Mouse (Mus musculus): ENCODE data around the gene Rad9a.
"Not testable (repeated sequence)": the region's sequence is repeated elsewhere in the genome, so short reads cannot be mapped to it uniquely, and the experiment has no call there.

The Rad9a gene

DNA sequence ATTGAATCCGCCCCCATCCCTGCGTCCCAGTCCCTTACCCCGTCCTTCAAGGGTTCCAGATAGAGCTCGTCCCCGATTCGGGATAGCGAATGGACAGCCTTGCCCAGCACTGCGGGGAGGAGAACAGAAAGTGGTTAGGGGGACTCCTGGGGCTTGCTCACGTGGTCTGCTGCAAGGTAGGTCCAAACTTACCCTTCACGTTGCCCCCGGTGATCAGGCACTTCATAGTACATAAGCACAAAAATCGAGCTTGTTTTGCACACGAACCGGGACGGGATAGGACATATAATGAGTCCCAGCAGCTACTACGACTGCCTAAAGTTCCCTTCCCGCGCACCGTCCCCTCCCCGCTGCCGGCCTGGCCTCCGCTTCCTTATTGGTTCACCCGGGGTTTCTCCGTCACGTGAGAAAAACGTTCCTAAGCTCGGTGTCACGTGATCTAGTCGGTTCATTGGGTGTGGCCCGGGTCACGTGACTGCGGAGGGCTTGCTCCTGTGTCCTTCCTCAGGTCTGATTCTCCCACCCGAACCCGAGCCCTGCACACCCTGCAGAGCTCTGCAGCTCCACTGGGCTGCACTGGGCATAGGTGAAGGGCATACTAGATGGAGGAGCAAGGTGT is at the start of gene Rad9a:
TSS of gene Rad9a (minus strand) at position 372 of the 619 bp plus-strand sequence.
- DNase-seq, result peak; percentile 96

DNA sequence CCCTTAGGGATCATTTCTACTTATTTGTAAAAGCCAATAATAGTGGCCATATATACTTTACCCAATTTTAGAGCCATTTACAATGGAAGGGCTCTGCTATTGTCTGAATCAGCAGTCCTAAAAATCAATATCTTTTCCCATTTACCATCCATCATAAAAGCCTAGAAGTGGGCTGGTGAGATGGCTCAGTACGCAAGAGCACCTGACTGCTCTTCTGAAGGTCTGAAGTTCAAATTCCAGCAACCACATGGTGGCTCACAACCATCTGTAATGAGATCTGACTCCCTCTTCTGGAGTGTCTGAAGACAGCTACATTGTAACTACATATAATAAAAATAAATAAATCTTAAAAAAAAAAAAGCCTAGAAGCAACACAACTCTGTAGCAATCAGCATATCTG is 47.2 kb upstream of the Rad9a start:
- DNase-seq, result not testable (repeated sequence)

DNA sequence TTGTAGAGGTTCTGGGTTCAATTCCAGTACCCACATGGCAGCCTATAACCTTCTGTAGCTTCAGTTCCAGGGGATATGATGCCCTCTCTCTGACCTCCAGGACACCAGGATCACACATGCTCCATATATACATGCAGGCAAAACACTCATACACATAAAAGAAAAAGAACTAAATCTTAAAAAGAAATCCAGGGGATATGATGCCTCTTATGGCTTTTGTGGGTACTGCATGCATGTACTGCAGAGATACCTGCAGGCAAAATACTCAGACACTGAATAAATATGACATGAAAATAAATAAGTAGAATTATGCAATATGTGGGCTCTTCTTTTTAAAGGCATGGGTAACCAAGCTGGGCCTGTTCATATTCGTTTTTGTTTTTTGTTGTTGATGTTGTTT is 45.5 kb upstream of the Rad9a start:
- no peak for DNase-seq

DNA sequence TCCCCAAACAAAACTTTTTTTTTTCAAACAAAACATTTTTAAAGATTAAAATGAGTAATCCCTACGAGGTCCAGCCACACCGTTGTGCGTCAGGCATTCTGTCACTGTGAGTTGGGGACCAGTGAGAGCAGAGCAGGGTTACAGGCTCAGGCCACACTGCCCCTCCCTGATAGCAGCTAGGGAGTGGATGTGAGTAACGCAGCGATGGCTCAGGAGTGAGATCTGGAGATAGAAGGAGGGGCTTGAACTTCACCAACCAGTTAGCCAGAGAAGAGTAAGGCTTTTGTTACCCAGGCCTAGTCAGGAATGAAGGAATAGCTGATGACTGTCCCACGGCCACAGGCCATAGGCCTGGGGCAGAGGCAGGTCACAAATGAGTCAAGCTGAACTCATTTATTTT is 43.3 kb upstream of the Rad9a start:
- DNase-seq, result no peak

DNA sequence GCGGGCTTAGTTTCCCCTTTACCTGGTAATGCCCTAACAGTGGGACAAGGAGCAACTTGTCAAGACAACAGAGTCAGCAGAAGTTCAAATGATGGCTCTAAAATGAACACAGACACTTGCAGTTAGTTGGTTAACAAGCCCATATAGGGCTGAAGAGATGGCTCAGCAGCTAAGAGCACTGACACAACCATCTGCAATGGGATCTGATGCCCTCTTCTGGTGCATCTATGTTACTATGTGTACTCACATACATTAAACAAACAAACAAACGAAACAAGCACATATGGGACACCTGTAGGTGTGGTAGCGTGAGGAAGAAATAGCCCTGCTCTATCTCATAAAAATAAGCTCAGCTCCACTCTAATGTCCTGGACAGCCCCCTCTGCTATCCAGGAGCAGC is 41.0 kb upstream of the Rad9a start:
- DNase-seq, result no peak

DNA sequence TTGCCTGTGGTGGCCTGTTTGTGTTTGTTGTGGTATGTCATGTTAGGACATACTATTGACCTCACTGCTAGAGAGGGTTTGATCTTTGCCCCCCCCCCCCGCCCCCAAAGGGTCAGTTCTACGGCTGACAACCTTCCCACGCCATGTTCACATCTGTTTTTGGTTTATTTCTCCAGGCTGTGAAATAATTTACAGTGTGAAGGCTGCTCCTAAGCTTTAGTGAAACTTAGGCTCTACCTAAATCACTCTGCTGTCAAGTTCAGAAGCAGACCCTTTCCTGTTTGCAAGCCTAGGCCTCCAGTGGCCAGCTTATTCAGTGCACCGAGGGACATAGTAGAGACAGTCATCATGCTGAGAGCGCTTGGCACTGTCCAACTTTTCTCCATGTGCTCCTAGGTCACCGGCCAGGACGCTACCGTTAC is 38.8 kb upstream of the Rad9a start:
- no peak for DNase-seq

DNA sequence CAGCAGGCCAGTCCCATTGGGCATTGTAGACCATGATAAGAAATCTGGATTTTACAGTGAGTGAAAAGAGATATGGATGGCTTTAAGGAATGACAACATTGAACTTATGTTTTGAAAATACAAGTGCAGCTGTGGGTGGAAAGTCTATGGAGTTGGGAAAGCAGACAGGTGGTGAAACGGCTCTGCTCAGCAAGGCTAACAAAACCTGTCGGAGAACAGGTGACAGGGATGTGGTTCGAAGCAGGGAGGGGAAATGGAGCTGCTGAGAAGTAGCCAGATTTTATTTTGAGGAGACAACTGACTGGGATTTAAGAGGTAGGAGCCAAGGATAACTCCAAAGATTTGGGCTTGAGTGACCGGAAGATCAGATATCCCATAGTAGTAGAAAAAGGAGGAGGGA is 33.1 kb upstream of the Rad9a start:
- DNase-seq, result no peak

DNA sequence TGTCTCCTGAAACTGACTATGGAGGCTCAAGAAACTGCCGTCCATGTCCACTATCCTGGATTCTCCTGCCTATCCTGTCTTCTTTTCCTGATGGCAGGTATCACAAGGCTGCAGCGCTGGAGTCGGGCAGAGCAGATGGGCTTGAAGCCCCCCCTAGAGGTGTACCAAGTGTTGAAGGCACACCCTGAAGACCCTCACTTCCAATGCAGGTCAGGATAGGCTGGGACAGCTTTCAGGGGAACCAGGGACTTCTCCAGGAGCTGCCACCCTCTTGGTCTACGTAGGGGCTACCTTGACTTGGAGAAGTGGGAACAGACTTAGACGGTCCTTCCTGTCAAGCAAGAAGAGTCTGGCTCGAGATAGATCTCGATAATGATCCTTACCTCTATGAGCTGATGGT is 31.2 kb upstream of the Rad9a start:
- DNase-seq, result no peak

DNA sequence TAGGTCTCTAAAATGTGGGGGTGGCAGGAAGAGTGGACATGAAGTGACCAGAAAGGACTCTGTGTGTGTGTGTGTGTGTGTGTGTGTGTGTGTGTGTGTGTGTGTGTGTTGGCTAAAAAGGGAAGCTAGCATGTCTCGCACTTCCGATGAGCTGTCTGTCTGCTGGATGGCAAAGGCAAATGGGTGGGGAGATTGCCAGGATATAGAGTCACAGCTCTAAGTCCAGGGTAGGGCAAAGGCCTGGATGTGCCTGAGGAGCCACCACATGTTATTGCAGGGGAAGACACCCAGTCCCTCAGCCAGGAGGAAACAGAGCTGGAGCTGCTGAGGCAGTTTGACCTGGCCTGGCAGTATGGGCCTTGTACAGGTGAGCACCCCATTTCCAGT is 30.7 kb upstream of the Rad9a start:
- no peak for DNase-seq

DNA sequence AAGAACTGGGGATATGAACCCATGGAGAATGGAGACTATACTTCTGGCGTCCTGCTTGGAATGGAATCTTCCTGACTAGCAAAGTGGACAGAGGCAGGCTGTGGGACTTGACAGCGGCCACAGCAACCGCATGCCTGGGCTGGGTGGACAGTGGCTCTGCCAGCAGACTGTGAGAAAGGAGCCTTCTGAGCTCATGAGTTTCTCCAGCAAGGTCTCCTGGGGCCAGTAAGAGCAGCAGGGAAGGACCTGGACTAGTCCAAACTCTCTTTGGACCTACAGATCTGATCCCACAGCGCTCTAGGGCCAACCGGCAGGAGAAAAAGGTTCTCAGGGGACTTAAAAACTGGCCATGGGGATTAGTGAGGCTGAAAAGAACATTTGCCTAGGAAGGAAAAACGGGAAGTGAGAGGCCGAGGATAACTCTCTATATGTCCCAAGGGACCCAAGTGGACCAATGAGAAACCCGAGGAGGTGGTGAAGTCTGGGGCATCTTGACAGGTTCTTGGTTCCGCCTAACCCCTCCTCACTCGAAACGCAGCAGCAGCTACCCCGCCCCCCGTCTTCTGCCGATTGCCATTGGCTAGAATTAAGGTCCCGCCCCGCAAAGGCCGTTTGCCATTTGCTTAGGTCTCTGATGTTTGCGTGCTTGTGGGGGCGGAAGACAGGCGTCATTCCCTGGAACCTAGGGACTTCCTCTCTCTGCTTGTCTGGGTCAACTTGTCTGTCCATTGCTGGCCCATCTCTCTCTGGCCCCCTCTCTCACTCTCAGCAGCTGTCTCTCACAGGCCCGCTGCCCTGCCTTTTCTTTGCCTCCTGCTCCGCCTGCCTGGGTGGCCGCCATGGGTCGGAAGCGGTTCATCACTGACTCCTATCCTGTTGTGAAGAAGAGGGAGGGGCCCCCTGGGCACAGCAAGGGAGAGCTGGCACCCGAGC is 30.1 kb upstream of the Rad9a start, which contains the start of gene Pold4:
TSS of gene Pold4 (plus strand) at position 647 of the 933 bp plus-strand sequence.
- DNase-seq, result peak; percentile 98

DNA sequence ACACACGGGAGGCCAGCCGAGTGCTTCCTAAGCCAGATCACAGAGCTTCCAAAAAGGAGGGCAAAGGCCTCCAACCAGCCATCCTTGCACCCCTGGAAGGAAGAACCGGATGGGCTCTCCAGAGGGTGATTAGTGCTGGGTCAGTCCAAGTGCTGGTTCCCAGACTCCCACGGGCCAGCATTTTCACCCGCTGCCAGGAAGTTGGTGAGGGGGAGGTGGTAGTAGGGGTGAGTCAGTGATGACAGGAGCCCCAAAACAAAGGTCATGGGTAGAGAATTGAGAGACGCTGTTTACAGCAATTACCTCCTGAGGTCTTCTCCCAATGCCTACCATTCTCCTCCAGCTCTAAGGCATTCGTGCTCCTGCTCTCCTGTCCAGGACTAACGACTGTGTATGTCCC is 29.0 kb upstream of the Rad9a start:
- DNase-seq, result peak; percentile 18

DNA sequence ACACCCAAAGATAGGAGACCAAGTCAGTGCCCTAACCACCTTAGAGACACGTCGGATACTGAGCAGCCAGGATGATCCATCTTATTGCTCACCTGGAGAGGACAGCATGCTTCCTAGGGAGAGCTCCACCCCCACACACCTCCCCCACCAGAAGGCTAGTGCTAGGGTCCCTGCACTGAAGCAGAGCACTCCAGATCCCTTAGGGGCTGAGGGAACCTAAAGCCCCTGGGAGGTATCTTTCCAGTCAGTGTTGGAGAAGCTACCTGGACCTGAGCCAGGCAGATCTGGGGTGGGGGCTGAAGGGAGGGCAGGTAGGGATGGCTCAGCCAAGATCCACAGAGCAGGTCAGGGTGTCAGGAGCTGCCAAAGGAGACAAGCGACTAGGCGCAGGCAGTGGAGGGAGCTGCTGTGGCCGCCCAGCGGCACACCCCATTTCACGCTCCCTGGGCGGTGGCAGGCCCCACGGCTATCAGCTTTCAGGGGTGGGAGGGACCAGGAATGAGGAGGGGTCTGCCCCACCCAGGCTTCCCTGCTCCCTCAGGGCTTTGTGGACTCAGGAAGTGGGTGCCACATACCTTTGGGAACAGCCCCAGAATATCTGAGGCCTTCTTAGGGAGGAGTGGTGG is 28.1 kb upstream of the Rad9a start:
- DNase-seq, result peak; percentile 8

DNA sequence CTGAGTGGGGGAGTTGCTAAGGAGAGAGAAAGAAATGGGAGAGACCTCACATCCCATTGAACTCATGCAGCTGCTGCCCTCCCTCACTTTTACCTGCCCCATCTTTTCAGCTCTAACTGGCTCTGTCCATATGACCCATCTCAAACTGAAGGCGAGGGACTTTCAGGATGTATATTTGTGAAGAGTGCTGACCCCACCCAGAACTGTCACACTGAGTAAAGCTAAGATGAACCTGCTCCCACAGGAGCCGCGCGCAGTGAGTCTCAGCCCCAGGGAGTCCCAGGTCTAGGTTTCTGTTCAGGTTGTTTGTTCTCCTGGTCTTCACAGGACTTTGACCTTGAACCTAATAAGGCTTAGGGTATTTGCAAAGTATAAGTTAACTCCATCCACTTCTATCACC is 27.4 kb upstream of the Rad9a start:
- DNase-seq, result no peak

DNA sequence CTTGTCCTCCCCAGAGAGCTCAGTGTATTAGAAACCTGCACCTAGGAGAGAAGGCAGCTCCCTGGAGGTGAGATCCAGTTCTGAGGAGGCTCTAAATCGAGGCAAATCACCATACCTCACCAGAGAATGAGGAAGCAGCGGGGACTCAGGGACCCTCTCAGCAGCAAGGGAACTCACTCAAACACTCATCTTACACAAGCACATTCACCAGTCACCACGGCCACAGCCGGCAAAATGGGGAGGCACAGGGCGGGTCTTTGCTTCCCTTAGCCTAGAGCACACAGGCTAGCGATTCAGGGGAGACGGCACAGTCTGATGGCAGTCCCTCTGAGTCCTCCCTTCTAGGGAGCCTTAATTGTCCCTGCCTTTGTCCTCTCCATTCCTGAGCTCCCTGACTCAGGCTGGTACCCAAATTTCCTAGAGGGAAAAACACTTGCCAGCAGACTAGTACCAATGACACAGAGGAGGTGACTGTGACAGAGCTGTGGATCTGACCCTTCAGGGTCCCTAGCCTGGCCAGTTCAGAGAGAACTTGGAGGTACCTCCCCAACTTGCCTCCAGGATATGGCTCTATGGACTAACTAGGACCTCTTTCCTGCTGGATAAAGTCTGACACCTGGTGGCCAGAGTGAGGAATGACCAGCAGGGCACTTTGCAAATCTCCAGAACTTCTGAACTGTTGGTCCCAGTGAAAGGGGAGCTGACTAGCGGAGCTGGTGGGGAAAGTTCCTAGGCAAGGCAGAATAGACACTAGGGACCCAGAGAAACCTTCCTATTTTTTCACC is 26.6 kb upstream of the Rad9a start:
- peak; percentile 80 for DNase-seq

DNA sequence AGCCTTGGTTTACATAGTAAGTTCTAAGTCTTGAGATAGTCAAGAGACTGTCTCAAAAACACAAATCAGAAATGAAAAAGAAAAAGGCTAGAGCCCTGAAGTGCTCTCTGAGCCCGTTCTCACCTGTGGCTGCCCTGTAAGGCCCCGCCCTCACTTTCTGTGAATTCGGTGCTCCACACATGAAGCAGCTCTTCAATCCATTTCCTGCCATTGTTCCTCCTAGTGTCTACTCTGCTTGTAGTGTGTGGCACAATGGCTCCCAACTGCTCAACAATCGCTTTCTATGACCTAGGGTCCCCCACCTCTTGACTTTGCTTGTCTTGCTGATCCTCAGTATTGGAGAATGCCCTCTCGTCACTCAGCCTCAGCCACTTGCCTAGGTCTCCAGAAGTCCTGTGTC is 26.0 kb upstream of the Rad9a start:
- DNase-seq, result no peak

DNA sequence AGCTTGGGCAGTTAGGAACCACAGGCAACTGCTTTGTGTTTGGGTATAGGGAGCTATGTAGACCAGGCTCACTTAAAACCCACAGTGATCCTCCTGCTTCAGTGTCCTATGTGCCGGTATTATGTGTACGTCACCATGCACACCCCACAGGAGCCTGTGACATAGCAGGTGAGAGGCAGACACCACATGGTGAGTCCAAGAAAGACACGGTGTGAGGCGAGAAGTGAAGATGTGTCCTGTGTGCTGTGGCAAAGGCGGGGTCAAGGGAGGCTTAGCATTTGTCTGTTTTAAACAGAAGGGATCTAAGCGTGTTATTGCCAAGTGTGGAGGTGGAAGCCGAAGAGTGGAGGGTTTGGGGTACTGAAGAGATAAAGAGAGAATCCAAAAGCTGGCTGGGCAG is 25.3 kb upstream of the Rad9a start:
- no peak for DNase-seq

DNA sequence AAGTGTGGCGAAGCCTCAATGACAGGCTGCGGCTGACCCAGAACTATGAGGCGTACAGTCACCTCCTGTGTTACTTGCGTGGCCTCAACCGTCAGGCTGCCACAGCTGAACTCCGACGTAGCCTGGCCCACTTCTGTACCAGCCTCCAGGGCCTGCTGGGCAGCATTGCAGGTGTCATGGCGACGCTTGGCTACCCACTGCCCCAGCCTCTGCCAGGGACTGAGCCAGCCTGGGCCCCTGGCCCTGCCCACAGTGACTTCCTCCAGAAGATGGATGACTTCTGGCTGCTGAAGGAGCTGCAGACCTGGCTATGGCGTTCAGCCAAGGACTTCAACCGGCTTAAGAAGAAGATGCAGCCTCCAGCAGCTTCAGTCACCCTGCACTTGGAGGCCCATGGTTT is 20.7 kb upstream of the Rad9a start:
- DNase-seq, result peak; percentile 64

DNA sequence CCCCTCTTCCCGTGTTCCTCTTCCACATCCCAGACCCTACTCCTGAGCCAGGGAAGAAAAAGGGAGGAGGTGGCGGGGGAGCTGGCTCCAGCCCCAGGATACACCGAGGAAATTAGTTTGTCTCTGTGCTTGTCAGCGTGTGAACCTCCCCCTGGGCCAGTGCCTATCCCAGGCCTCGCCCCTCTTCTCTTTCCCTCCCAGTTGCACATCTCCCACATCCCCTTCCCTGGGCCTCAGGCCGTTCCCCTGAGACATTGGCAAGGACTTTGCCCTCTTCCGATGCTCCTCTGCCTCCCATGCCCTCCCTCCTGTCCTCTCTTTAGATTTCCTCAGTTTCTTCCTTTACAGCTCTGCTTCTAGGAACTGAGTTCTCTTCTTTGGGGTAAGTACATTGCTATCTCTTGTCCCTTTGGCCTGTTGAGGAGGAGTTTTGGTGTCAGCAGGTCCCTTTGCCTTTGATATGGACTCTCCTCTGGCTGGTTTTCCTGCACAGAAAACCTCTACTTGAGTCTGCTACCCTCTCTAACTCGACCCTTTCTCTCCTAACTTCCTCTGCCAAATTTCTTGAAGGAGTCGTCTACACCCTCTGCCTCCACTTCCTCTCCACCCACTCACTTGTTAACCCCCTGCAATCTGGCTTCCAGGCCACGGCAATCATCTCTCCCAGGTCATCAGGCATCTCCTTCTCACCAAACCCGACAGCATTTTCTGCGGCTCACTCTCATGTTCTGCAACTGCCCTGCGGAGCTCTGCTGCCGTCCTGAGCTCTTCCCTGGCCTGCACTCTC is 19.7 kb upstream of the Rad9a start:
- peak; percentile 31 for DNase-seq

DNA sequence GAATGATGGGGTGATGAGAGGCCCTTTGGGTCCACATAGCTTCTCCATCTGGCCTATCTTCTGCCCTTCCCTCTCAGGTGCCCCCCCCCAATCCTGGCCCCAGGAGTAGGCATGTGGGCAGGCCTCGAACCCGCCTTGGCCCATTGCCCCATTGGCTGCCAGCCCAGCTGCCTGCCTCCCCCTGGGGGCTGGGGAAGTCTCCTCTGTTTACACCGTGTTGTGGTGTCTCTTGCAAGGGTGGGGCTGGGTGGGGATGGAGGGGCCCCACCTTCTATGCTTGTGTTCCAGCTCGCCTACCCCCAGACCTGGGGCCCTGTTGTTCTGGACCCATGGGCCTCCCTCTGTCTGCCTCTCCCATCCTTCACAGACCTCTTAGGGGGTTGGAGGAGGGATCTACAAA is 19.0 kb upstream of the Rad9a start:
- peak; percentile 24 for DNase-seq

DNA sequence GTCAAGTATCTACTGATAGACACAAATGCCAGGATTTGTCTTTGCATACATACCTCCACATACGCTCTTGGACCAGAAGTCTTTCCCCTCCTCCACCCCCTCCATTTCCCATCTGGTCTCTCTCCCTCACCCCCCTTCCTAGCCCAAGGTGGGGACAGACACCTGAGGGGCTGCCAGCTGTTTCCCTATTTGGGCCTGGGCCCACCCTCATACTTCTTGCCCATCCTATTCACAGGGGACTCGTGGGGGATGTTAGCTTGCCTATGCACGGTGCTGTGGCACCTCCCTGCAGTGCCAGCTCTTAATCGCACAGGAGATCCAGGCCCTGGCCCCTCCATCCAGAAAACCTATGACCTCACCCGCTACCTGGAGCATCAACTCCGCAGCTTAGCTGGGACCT is 18.5 kb upstream of the Rad9a start:
- DNase-seq, result no peak

DNA sequence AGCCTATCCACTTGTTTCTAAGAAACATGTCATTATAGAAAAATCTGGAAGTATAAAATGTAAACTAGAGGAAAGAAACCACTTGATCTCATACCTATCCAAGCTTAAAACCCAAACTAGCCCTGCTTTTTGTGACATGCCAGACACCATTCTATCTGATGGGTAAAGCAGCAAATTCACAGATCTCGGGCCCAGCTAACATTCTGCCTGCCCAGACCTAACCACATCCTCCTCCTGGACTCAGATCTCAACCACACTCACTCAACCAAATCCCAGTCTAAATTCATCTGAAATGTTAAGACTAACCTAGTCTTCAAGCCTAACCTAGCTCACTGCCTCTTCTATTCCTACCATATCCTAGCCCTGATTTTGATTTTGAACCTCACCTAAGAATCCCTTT is 17.3 kb upstream of the Rad9a start:
- DNase-seq, result no peak

DNA sequence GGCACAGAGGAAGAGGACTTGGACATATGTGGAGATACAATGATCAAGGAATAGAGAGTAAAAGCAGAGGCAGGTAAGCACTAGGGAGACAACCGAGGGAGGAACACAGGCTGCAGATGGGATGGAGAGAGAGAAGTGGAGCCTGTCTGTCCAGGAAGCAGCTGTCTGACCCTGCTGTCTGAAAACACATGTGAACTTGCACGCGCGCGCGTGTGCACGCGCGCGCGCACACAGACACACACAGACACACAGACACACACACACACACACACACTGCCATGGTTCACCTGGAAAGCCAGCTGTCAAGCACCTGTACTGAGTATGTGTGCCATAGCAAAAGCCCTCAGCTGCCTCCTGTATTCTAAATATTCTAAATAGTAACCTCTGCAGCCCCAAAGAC is 16.8 kb upstream of the Rad9a start:
- DNase-seq, result no peak

Data from kidney, adult 18-20 months (tissue).